Mouse (Mus musculus) CH12.LX (cell line): Measurements from ENCODE around the gene Fbxl17.

Source experiments
- CTCF ChIP-seq, 2 experiments: IDR thresholded peaks in 1 of 2; conservative IDR thresholded peaks in 1 of 2; 2 replicates each; pipeline ENCODE4 v1.5.1; 2011 to 2012; ENCODE audit warnings: low read depth in 2 of 2, low read length in 2 of 2, improper control_type of control experiment in 1 of 2, inconsistent platforms in 1 of 2, mild to moderate bottlenecking in 1 of 2, moderate library complexity in 1 of 2
- ELF1 ChIP-seq: IDR thresholded peaks from 2 replicates; pipeline ENCODE4 v1.6.1; 2014; ENCODE audit warnings: low read depth, mild to moderate bottlenecking, inconsistent platforms, low read length, improper control_type of control experiment
- MAX ChIP-seq: IDR thresholded peaks from 2 replicates; pipeline ENCODE4 v1.6.1; 2011; ENCODE audit warnings: low read length, improper control_type of control experiment
- NELFE ChIP-seq: IDR thresholded peaks from 2 replicates; pipeline ENCODE4 v1.6.1; 2011; ENCODE audit warnings: low read depth, low read length, improper control_type of control experiment

GRCm38 (mm10) chr17:63421864-63422263 lies 78.0 kb downstream of the Fbxl17 start:
- no peak for TF ChIP-seq MAX
- TF ChIP-seq ELF1, result no peak
- no peak for TF ChIP-seq CTCF (conservative IDR thresholded peaks at IDR 0.05 in 1 of 2, IDR thresholded peaks at IDR 0.05 in 1 of 2; ENCODE audit: low read depth in 2 of 2, low read length in 2 of 2)
- TF ChIP-seq NELFE, result no peak
